Mouse (Mus musculus): ENCODE data around the gene Cd3e. TPM values are rescaled to one million over a fixed set of nuclear protein-coding genes. Genes with fewer than 3 reads are reported as not detected.

Gene Cd3e
- total RNA-seq, 2 experiments from 2014 or later: not detected

- intact Hi-C loops (cut with DNase I; ENCODE audit: low total_unique reads): loop anchor here (5.0 kb wide), 1 partner anchor 124 kb away; no protein-coding TSS in a partner anchor
- no peak for DNase-seq
These were observed 14.2 kb upstream of the Cd3e start for GRCm38 (mm10) chr9:45023638-45024037.

- intact Hi-C loops (cut with DNase I; ENCODE audit: low total_unique reads): loop anchor here (5.0 kb wide), 1 partner anchor 125 kb away; no protein-coding TSS in a partner anchor
- DNase-seq: no peak
These were observed 13.4 kb upstream of the Cd3e start for GRCm38 (mm10) chr9:45022800-45023199.

GRCm38 (mm10) chr9:45018031-45018430, 8.6 kb upstream of the Cd3e start:
- DNase-seq: no peak
- intact Hi-C loops (cut with DNase I; ENCODE audit: low total_unique reads): no loop called here

- intact Hi-C loops (cut with DNase I; ENCODE audit: low total_unique reads): no loop called here
- DNase-seq: no peak
These were observed 6.4 kb upstream of the Cd3e start for GRCm38 (mm10) chr9:45015841-45016240.

GRCm38 (mm10) chr9:45014879-45015278, 5.5 kb upstream of the Cd3e start:
- no peak for DNase-seq

GRCm38 (mm10) chr9:45011291-45011690, 1.9 kb upstream of the Cd3e start:
- no peak for DNase-seq
- intact Hi-C loops (cut with DNase I; ENCODE audit: low total_unique reads): no loop called here

More at GRCm38 (mm10) chr9:45014879-45015278, 5.5 kb upstream of the Cd3e start:
- intact Hi-C loops (cut with DNase I; ENCODE audit: low total_unique reads): no loop called here

- no peak for DNase-seq
- intact Hi-C loops (cut with DNase I; ENCODE audit: low total_unique reads): no loop called here
These were observed 1.0 kb upstream of the Cd3e start for GRCm38 (mm10) chr9:45010461-45010860.

- intact Hi-C loops (cut with DNase I; ENCODE audit: low total_unique reads): no loop called here
- no peak for DNase-seq
These were observed 1.1 kb downstream of the Cd3e start for GRCm38 (mm10) chr9:45008342-45008741.

GRCm38 (mm10) chr9:45007404-45007803, 2.0 kb downstream of the Cd3e start:
- DNase-seq: no peak
- intact Hi-C loops (cut with DNase I; ENCODE audit: low total_unique reads): no loop called here

GRCm38 (mm10) chr9:45000249-45000648, 9.2 kb downstream of the Cd3e start:
- no peak for DNase-seq
- intact Hi-C loops (cut with DNase I; ENCODE audit: low total_unique reads): no loop called here

- intact Hi-C loops (cut with DNase I; ENCODE audit: low total_unique reads): no loop called here
These were observed 9.7 kb downstream of the Cd3e start for GRCm38 (mm10) chr9:44999776-45000175.

GRCm38 (mm10) chr9:44999171-44999570, 10.3 kb downstream of the Cd3e start:
- intact Hi-C loops (cut with DNase I; ENCODE audit: low total_unique reads): no loop called here
- DNase-seq: no peak

More at GRCm38 (mm10) chr9:44999776-45000175, 9.7 kb downstream of the Cd3e start:
- DNase-seq: no peak

GRCm38 (mm10) chr9:44998138-44998537, 11.3 kb downstream of the Cd3e start:
- intact Hi-C loops (cut with DNase I; ENCODE audit: low total_unique reads): no loop called here
- no peak for DNase-seq

- intact Hi-C loops (cut with DNase I; ENCODE audit: low total_unique reads): no loop called here
These were observed 12.8 kb downstream of the Cd3e start for GRCm38 (mm10) chr9:44996590-44996989.

GRCm38 (mm10) chr9:44994962-44995361, 14.5 kb downstream of the Cd3e start:
- intact Hi-C loops (cut with DNase I; ENCODE audit: low total_unique reads): no loop called here

More at GRCm38 (mm10) chr9:44996590-44996989, 12.8 kb downstream of the Cd3e start:
- DNase-seq: no peak

GRCm38 (mm10) chr9:44993268-44993667, 16.2 kb downstream of the Cd3e start:
- no peak for DNase-seq
- intact Hi-C loops (cut with DNase I; ENCODE audit: low total_unique reads): no loop called here

More at GRCm38 (mm10) chr9:44994962-44995361, 14.5 kb downstream of the Cd3e start:
- no peak for DNase-seq

GRCm38 (mm10) chr9:44992271-44992670, 17.2 kb downstream of the Cd3e start:
- intact Hi-C loops (cut with DNase I; ENCODE audit: low total_unique reads): no loop called here
- no peak for DNase-seq

GRCm38 (mm10) chr9:44991821-44992220, 17.6 kb downstream of the Cd3e start:
- intact Hi-C loops (cut with DNase I; ENCODE audit: low total_unique reads): no loop called here
- DNase-seq: no peak

GRCm38 (mm10) chr9:44986976-44987375, 22.5 kb downstream of the Cd3e start:
- no peak for DNase-seq
- intact Hi-C loops (cut with DNase I; ENCODE audit: low total_unique reads): no loop called here

GRCm38 (mm10) chr9:44986242-44986781, 23.1 kb downstream of the Cd3e start:
- DNase-seq: no peak
- intact Hi-C loops (cut with DNase I; ENCODE audit: low total_unique reads): no loop called here

- DNase-seq: no peak
- intact Hi-C loops (cut with DNase I; ENCODE audit: low total_unique reads): no loop called here
These were observed 23.7 kb downstream of the Cd3e start for GRCm38 (mm10) chr9:44985721-44986161.

- intact Hi-C loops (cut with DNase I; ENCODE audit: low total_unique reads): no loop called here
- DNase-seq: no peak
These were observed 26.4 kb downstream of the Cd3e start for GRCm38 (mm10) chr9:44983001-44983400.
